Mouse (Mus musculus) lung, postnatal 0 days (tissue): ENCODE measurements around the gene Izumo1r. TPM values are rescaled to one million over a fixed set of nuclear protein-coding genes. Genes with fewer than 3 reads are reported as not detected.

Source experiments
- ATAC-seq: fragments of 200-750 bp; cut with Nextera tagmentation; 2 replicates; pipeline ENCODE4 v1.8.0; 2017; ENCODE audit warnings: moderate library complexity
- DNase-seq: peaks from one replicate; pipeline ENCODE4 v3.0.0-alpha.2; 2016; ENCODE audit warnings: low spot score
- H3K27ac ChIP-seq: fragments of 300-500 bp; sonication (generic); 2 replicates; pipeline ENCODE4 v1.5.1; 2014; ENCODE audit warnings: antibody characterized with exemption, mild to moderate bottlenecking, low read length, mixed read lengths
- H3K27me3 ChIP-seq: fragments of 300-500 bp; sonication (generic); replicated peaks from 2 replicates; pipeline ENCODE4 v1.6.1; 2014; ENCODE audit warnings: low read length, mixed read lengths; ENCODE audit not compliant: insufficient read depth
- H3K36me3 ChIP-seq: fragments of 300-500 bp; sonication (generic); 2 replicates; pipeline ENCODE4 v1.6.1; 2014; ENCODE audit warnings: low read length, mixed read lengths; ENCODE audit not compliant: insufficient read depth
- H3K4me1 ChIP-seq: fragments of 300-500 bp; sonication (generic); 2 replicates; pipeline ENCODE4 v1.6.1; 2014; ENCODE audit warnings: antibody characterized with exemption, low read depth, low read length, mixed read lengths; ENCODE audit not compliant: insufficient read depth
- H3K4me2 ChIP-seq: fragments of 300-500 bp; sonication (generic); replicated peaks from 2 replicates; pipeline ENCODE4 v1.6.1; 2014; ENCODE audit warnings: low read depth, mild to moderate bottlenecking, low read length, moderate library complexity, mixed read lengths
- H3K4me3 ChIP-seq: fragments of 300-500 bp; sonication (generic); 2 replicates; pipeline ENCODE4 v1.5.1; 2014; ENCODE audit warnings: low read depth, low read length
- H3K9ac ChIP-seq: fragments of 300-500 bp; sonication (generic); replicated peaks from 2 replicates; pipeline ENCODE4 v1.6.1; 2014; ENCODE audit warnings: low read depth, mild to moderate bottlenecking
- H3K9me3 ChIP-seq: fragments of 300-500 bp; sonication (generic); 2 replicates; pipeline ENCODE4 v1.6.1; 2016; ENCODE audit warnings: low read length, mixed read lengths
- CTCF ChIP-seq: IDR thresholded peaks from 2 replicates; pipeline ENCODE4 v1.5.1; 2016; ENCODE audit warnings: antibody characterized with exemption, mild to moderate bottlenecking
- EP300 ChIP-seq: IDR thresholded peaks from 2 replicates; pipeline ENCODE4 v1.6.1; 2016; ENCODE audit warnings: antibody characterized with exemption, mild to moderate bottlenecking, control low read depth
- WGBS: fragments of 180-500 bp; shearing (Covaris S2); extraction: QIAGEN DNeasy Blood & Tissue Kit; methylation state at CpG from one replicate; pipeline ENCODE4 v1.1.7; 2014; 5-methylcytosine and 5-hydroxymethylcytosine counted together
- polyA plus RNA-seq: library from polyadenylated mRNA; unstranded; fragments of >200 nt; fragmentation: Nextera tagmentation; extraction: Ambion mirVana; gene quantifications from 2 replicates; pipeline ENCODE4 v1.2.1, GENCODE M21; 2015

Izumo1r gene
- polyA plus RNA-seq, 1 experiment from 2014 or later, result 0.23 TPM

DNA sequence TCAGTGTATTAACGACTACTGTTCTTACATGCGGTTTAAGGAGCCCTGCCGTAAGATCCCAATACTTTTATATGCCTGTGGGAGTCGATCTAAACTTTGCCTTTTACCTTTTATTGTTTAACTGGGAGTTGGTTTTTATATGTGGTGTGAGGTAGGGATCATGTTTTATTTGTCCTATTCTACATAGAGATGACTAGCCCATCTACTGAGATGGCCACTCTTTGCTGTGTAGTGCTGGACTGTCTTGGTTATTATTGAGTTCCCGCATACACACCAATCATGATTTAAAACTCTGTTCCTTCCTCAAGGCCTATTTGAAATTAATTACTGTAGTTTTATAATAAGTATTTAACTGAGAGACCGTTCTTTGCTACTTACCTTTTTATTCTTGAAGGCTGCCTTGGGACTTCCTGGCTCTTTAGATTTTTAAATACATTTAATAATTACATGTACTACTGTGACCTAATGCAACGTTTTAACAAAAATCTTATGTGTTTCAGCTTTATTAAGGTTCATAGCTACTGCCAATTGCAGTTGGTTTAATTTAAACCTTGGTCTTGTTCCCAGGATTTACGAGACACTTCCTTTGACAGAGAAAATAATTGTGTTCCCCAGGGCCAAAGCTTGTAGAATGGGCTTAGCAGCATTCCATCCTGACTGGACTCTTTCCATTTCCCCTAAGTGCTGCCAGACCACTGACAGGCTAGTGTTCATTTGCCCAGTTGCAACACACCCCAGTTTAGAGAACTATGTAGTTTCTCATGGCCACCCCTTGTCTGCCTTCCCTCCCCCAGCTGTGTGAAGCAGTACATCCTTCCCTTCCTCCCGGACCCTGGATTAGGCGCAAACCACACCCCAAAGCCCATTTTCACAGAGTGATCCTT is 61.6 kb downstream of the Izumo1r start:
- Histone ChIP-seq H3K27ac (0 out of 2 replicates have a peak overlapping the region, but pooled peaks have one; percentile 9), H3K9me3 (no peaks in the 10 kb centered on the region), H3K4me1 (no peaks in the 10 kb centered on the region), H3K4me3 (no peak overlapping the region), H3K9ac (no peak overlapping the region), H3K36me3 (no peaks in the 10 kb centered on the region), H3K27me3 (no peaks in the 10 kb centered on the region), H3K4me2 (no peak overlapping the region)
- ATAC-seq (peak; percentile 91), DNase-seq (peak; percentile 89)
- no peak for TF ChIP-seq CTCF
- TF ChIP-seq EP300, result peak; percentile 40; the same call in 1 of the 2 replicates
- 73% methylated on average over 10 of the region's 10 CpGs for WGBS

GRCm38 (mm10) chr9:14839970-14840369 is 63.8 kb downstream of the Izumo1r start:
- Histone ChIP-seq H3K36me3 (no peaks in the 10 kb centered on the region), H3K4me1 (no peaks in the 10 kb centered on the region), H3K4me3 (no peak overlapping the region), H3K27me3 (no peaks in the 10 kb centered on the region), H3K27ac (no peak overlapping the region), H3K9me3 (no peaks in the 10 kb centered on the region), H3K9ac (no peak overlapping the region), H3K4me2 (no peak overlapping the region)
- TF ChIP-seq CTCF, result no peak
- no peak for TF ChIP-seq EP300
- ATAC-seq (no peak), DNase-seq (no peak)
- 73% methylated on average over 5 of the region's 5 CpGs for WGBS

DNA sequence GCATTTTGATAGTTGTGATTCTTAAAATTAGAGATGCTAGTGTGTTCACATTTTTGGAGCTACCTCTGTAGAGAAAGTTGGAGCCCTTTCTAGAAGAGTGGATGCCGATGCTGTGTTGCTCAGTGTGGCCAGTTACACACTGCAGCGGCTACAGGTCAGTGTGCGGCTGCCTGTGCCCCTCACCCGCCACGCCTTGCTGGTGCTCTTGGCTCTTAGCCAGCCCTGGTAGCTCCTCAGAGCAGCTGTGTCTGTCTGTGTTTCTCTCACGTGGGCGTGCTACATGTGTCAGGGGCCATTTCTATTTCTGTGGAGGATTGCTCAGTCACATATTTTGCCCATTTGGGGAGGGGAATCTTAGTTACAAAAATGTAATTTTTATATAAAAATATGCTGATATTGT is 64.2 kb downstream of the Izumo1r start:
- no peak overlapping the region for H3K4me3 ChIP-seq
- H3K27ac ChIP-seq, result no peak overlapping the region
- ATAC-seq, result 0 out of 2 replicates have a peak, but pooled peaks have one; percentile 18
- no peaks in the 10 kb centered on the region for H3K27me3 ChIP-seq
- TF ChIP-seq CTCF (no peak), EP300 (no peak)
- no peak overlapping the region for H3K4me2 ChIP-seq
- H3K4me1 ChIP-seq, result no peaks in the 10 kb centered on the region
- H3K9me3 ChIP-seq, result no peaks in the 10 kb centered on the region
- no peak overlapping the region for H3K9ac ChIP-seq
- 30% methylated on average over 7 of the region's 7 CpGs for WGBS
- peak; percentile 20 for DNase-seq
- no peaks in the 10 kb centered on the region for H3K36me3 ChIP-seq

Other genes with a start within 250 kb of the Izumo1r start
- gene Piwil4, start 163.2 kb downstream of the Izumo1r start, polyA plus RNA-seq, result 9.1 and 9.8 TPM in 2 replicates
- 6.1 and 7.8 TPM in 2 replicates for gene Fut4, start 151.6 kb downstream of the Izumo1r start, polyA plus RNA-seq
- gene 1700012B09Rik, start 132.9 kb downstream of the Izumo1r start, polyA plus RNA-seq, result 11.9 and 12.5 TPM in 2 replicates
- gene Mre11a, start 119.3 kb downstream of the Izumo1r start, polyA plus RNA-seq, result 4.7 and 8.1 TPM in 2 replicates
- 19.7 and 21.4 TPM in 2 replicates for gene Ankrd49, start 119.1 kb downstream of the Izumo1r start, polyA plus RNA-seq
- gene Gpr83, start 43.7 kb downstream of the Izumo1r start, polyA plus RNA-seq, result 0.05 TPM in 1 of 2 replicates, not detected in the other
- 19.7 and 20.0 TPM in 2 replicates for gene Panx1, start 141.5 kb upstream of the Izumo1r start, polyA plus RNA-seq
- gene Hephl1, start 208.2 kb upstream of the Izumo1r start, polyA plus RNA-seq, result not detected in 2 replicates